Mouse (Mus musculus) naive thymus-derived CD4-positive, alpha-beta T cell, adult 5 months (primary cell): Measurements from ENCODE around the gene Rheb. TPM values are rescaled to one million over a fixed set of nuclear protein-coding genes. Genes with fewer than 3 reads are reported as not detected.

Source experiments
- polyA plus RNA-seq: library from polyadenylated mRNA; unstranded; fragments of 100-300 nt; shearing (Covaris generic); gene quantifications from one replicate; pipeline ENCODE4 v1.2.1, GENCODE M21; 2017

Rheb gene
- polyA plus RNA-seq: 190 TPM

DNA sequence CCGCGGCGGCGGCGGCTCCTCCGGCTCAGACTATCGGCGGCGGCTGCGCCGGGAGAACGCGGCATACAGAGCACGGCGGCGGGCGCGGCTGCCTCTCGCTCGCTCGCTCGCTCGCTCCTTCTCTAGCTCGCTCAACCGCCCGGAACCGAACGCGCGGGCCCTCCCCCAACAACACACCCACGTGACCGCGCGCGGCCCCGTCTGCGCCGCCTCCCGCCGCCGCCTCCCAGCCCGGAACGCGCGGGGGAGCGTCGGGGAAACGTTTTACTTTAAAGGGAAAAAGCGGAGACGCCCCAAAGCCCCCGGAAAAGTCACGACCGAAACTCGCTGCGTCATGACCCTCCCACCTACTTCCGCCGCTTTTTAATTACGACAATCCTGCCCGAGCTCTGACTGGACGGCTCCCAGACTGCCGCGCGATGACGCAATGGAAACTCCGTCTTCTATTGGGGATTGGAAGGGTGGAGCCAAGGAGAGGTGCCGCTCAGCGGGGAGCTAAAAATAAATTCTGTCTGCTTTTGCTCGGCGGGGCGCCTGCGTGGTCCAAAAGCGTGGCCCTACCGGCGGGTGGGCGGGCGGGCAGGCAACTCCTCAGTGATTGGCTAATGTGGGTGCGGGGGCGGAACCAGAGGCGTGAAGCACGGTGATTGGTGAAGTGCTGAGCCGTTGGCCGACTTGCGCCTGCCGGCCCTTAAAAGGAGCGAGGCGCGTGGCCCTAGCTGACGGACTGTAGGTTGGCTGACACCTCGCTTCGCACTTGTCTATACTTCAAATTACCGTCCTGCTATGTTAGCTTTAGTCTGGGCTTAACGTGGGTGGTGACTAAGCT is at the start of gene Rheb:
Gene Rheb (minus strand): TSS at position 351 of the 829 bp plus-strand sequence.

DNA sequence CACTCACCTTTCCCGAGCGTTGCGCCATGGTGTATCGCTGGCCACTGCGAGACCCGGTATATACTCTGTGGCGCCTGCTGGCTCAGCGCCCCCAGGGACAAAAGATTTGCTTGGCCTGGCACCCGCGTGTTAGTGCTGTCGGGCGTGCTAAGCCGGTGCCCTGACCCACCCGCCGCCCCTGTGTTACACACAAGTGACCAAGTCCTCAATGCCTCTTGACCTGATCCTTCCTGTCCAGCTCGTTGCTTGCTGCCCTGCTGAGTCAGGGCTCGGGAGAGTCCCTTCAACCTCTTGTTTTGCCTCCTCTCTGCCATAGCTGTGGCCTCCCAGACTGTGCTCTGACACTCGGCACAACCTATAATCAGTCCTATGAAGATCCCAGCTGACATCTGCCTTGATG is 84.6 kb downstream of the Rheb start, which contains the start of gene Crygn:
Gene Crygn (minus strand): TSS at position 193 of the 400 bp plus-strand sequence.

Other genes with a start within 250 kb of the Rheb start
- gene Smarcd3, start 218.2 kb downstream of the Rheb start, polyA plus RNA-seq: 0.90 TPM
- 113 TPM for gene Nub1, start 157.1 kb downstream of the Rheb start, polyA plus RNA-seq
- not detected for gene Wdr86, start 111.9 kb downstream of the Rheb start, polyA plus RNA-seq
- not detected for gene Crygn, start 84.6 kb downstream of the Rheb start, polyA plus RNA-seq